Mouse (Mus musculus): ENCODE measurements around the gene Alpk1. TPM values are rescaled to one million over a fixed set of nuclear protein-coding genes. Genes with fewer than 3 reads are reported as not detected.

Alpk1 gene
- polyA plus RNA-seq, 1 experiment = 1.6 TPM

DNA sequence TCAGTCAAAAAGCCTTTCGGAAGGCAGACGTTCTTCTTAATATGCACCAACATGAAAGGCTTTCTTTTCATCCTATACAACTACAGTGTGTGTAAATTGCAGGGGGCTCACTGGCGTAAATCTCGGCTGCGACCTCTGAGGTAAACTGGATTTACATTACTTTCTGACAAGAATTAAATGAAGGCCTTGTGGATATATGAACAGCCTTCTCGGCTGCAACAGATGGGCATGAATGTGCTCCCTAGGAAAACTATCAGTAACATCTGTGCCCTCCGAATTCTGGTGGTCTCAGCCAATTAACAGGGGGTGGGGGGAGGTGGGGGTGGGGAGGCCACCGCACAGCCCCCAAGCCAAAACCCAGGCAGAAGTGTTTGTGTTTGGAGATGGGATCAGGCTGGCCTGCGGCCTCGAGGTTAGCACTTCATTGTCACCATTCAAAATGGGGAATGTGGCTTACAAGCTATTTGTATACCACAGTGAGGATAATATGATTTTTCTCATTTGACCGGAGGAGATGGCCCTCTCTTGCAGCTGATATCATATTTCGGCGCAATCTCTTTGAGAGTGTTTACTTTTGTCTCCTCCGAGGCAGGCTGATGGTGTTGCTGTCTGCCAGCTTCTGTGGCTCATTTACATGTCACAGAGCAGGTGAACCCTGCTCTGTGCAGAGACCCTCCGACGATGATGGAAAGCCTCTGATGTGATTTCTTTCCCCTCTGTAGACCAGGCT lies 34.3 kb downstream of the Alpk1 start:
- Histone ChIP-seq H3K36me3 (ENCODE audit: control insufficient read depth, insufficient read depth, low read length) (no peaks in the 10 kb centered on the region), H3K27ac (ENCODE audit: insufficient read depth, low read length) (no peak overlapping the region), H3K4me3 (ENCODE audit: extremely low read depth, insufficient read depth, insufficient read length) (no peak overlapping the region), H3K27me3 (ENCODE audit: control insufficient read depth, insufficient read depth, low read length) (no peaks in the 10 kb centered on the region), H3K4me1 (ENCODE audit: control insufficient read depth, insufficient read depth, insufficient read length) (no peaks in the 10 kb centered on the region)
- TF ChIP-seq CTCF (IDR thresholded peaks at IDR 0.05; ENCODE audit: extremely low read depth, insufficient read depth, insufficient read length, insufficient replicate concordance) = no peak
- no peak for TF ChIP-seq POLR2A (IDR thresholded peaks at IDR 0.05; ENCODE audit: low read depth, low read length)
- 82% methylated on average over 16 of the region's 16 CpGs for WGBS
- no peak for DNase-seq (ENCODE audit: low read depth in 1 of 2, low spot score in 2 of 2)

DNA sequence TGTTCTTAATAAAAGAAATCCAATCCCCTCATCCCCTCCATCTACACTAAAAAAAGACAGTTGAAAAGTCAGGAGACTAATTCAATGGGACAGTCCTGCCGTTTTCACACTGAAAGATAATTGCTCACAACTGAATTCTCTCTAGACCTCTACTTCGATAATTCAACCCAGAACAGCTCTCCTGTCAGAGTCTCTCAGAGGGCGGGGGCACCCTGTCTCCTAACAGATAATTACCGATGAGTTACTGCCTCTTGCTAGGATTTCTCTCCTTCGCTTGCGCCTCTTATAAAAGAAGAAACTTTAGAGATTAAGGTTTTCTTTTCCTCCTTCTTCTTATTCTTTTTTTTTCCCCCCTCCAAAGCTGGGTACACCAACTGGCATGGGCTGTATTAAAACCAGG lies 34.8 kb downstream of the Alpk1 start:
- TF ChIP-seq POLR2A (IDR thresholded peaks at IDR 0.05; ENCODE audit: low read depth, low read length) = no peak
- no peak for TF ChIP-seq CTCF (IDR thresholded peaks at IDR 0.05; ENCODE audit: extremely low read depth, insufficient read depth, insufficient read length, insufficient replicate concordance)
- WGBS = 80% methylated on average over 6 of the region's 6 CpGs
- Histone ChIP-seq H3K36me3 (ENCODE audit: control insufficient read depth, insufficient read depth, low read length) (no peaks in the 10 kb centered on the region), H3K27ac (ENCODE audit: insufficient read depth, low read length) (no peak overlapping the region), H3K4me3 (ENCODE audit: extremely low read depth, insufficient read depth, insufficient read length) (no peak overlapping the region), H3K27me3 (ENCODE audit: control insufficient read depth, insufficient read depth, low read length) (no peaks in the 10 kb centered on the region), H3K4me1 (ENCODE audit: control insufficient read depth, insufficient read depth, insufficient read length) (no peaks in the 10 kb centered on the region)
- no peak for DNase-seq (ENCODE audit: low read depth in 1 of 2, low spot score in 2 of 2)

DNA sequence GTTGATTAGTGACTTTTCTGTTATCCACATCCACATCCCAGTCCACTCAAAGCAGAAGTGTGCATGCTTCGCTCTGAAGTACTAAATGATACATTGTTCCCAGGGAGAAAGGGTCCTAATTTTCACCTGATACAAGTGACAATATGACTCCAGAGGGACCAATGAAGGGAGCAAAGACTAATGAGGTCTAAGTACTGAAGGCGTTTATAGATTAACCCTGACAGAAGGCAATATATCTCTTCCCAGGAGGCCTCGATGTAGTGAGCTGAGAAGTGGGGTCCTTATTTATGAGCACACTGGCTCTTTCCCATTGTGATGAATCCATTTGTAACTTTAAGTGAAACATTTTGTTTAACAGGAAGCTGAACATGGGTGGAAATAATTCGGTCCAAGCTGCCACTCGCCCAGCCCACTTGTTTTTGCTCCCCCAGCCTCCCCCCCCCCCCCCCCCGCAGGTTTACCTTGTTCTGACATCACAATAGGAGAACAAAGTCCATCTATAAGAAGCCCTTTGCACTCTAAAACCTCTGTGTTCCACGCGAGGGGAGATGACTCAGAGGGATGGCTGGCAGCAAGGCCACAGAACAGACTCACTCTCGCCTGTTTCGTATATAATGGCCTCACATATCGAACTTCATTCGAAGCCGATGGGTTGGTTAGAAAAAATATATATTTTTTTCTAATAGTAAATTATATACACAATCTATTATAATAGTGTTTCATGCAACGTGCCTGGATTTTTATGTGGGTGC lies 36.5 kb downstream of the Alpk1 start:
- H3K27ac ChIP-seq (ENCODE audit: insufficient read depth, low read length) = no peak overlapping the region
- H3K27me3 ChIP-seq (ENCODE audit: control insufficient read depth, insufficient read depth, low read length) = no peaks in the 10 kb centered on the region
- TF ChIP-seq POLR2A (IDR thresholded peaks at IDR 0.05; ENCODE audit: low read depth, low read length) = no peak
- no peak for TF ChIP-seq CTCF (IDR thresholded peaks at IDR 0.05; ENCODE audit: extremely low read depth, insufficient read depth, insufficient read length, insufficient replicate concordance)
- 90% methylated on average over 14 of the region's 14 CpGs for WGBS
- no peak for DNase-seq (ENCODE audit: low read depth in 1 of 2, low spot score in 2 of 2)
- no peak overlapping the region for H3K4me3 ChIP-seq (ENCODE audit: extremely low read depth, insufficient read depth, insufficient read length)
- no peaks in the 10 kb centered on the region for H3K4me1 ChIP-seq (ENCODE audit: control insufficient read depth, insufficient read depth, insufficient read length)
- no peaks in the 10 kb centered on the region for H3K36me3 ChIP-seq (ENCODE audit: control insufficient read depth, insufficient read depth, low read length)

DNA sequence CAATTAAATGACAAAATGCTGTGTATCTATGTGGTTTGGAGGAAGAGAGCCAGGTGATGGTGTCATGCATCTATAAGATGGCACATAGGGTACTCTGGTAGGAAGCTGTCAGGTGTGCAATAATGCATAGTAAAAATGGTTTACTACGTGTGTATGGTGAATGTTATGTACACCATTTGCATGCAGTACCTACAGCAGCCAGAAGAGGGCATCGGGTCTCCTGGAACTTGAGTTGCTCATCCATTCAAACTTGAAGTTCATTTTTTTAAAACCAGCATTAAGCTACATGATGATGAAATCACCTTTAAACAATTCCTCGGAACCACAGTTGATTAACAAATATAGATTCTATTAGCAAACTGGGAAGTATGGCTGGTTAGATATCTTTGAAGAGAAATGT lies 38.9 kb downstream of the Alpk1 start:
- no peaks in the 10 kb centered on the region for H3K27me3 ChIP-seq (ENCODE audit: control insufficient read depth, insufficient read depth, low read length)
- H3K36me3 ChIP-seq (ENCODE audit: control insufficient read depth, insufficient read depth, low read length) = no peaks in the 10 kb centered on the region
- WGBS = 96% methylated on average over 3 of the region's 3 CpGs
- no peak for DNase-seq (ENCODE audit: low read depth in 1 of 2, low spot score in 2 of 2)
- H3K4me1 ChIP-seq (ENCODE audit: control insufficient read depth, insufficient read depth, insufficient read length) = no peaks in the 10 kb centered on the region
- TF ChIP-seq POLR2A (IDR thresholded peaks at IDR 0.05; ENCODE audit: low read depth, low read length) (no peak), CTCF (IDR thresholded peaks at IDR 0.05; ENCODE audit: extremely low read depth, insufficient read depth, insufficient read length, insufficient replicate concordance) (no peak)
- H3K27ac ChIP-seq (ENCODE audit: insufficient read depth, low read length) = no peak overlapping the region
- no peak overlapping the region for H3K4me3 ChIP-seq (ENCODE audit: extremely low read depth, insufficient read depth, insufficient read length)

DNA sequence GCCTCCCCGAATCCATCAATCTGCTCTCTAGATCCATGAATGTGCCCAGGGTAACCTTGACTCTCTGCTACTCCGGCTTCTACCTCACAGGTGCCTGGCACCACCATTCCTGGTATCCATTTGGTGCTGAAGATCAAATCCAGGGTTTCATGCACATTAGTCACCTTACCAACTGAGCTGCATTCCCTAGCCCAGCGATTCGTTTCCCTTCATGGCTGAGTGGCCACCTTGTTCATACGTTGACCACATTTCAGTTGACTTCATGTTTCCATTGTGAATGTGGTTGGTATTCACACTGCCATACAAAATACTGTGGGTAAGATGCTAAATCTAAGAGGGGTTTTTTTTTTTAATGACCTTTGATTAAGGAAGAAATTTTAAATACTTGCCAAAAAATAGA lies 42.5 kb downstream of the Alpk1 start:
- no peak for DNase-seq (ENCODE audit: low read depth in 1 of 2, low spot score in 2 of 2)
- TF ChIP-seq CTCF (IDR thresholded peaks at IDR 0.05; ENCODE audit: extremely low read depth, insufficient read depth, insufficient read length, insufficient replicate concordance) (no peak), POLR2A (IDR thresholded peaks at IDR 0.05; ENCODE audit: low read depth, low read length) (no peak)
- no peaks in the 10 kb centered on the region for H3K4me1 ChIP-seq (ENCODE audit: control insufficient read depth, insufficient read depth, insufficient read length)
- H3K36me3 ChIP-seq (ENCODE audit: control insufficient read depth, insufficient read depth, low read length) = no peaks in the 10 kb centered on the region
- no peaks in the 10 kb centered on the region for H3K27me3 ChIP-seq (ENCODE audit: control insufficient read depth, insufficient read depth, low read length)
- no peak overlapping the region for H3K4me3 ChIP-seq (ENCODE audit: extremely low read depth, insufficient read depth, insufficient read length)
- no peak overlapping the region for H3K27ac ChIP-seq (ENCODE audit: insufficient read depth, low read length)
- 66% methylated on average over 5 of the region's 5 CpGs for WGBS

DNA sequence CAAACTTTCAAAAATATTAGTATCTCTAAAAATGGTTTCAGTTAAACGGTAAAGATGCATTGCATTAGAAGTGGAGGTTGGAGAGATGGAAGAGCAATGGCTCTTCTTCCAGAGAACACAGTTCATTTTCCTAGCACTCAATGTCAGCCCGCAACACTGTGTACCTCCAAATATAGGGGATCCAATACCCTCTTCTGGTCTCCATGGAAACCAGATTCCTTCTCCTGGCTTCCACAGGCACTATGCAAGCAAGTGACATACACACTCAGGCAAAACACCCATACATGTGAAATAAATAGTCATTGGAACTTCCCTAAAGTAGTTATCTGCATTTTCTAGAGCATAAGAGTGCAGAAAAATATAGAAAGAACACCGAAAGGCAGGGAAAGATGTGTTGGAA lies 44.9 kb downstream of the Alpk1 start:
- DNase-seq (ENCODE audit: low read depth in 1 of 2, low spot score in 2 of 2) = no peak
- H3K4me3 ChIP-seq (ENCODE audit: extremely low read depth, insufficient read depth, insufficient read length) = no peak overlapping the region
- no peaks in the 10 kb centered on the region for H3K4me1 ChIP-seq (ENCODE audit: control insufficient read depth, insufficient read depth, insufficient read length)
- TF ChIP-seq CTCF (IDR thresholded peaks at IDR 0.05; ENCODE audit: extremely low read depth, insufficient read depth, insufficient read length, insufficient replicate concordance) (no peak), POLR2A (IDR thresholded peaks at IDR 0.05; ENCODE audit: low read depth, low read length) (no peak)
- WGBS = 78% methylated on average over 3 of the region's 3 CpGs
- H3K36me3 ChIP-seq (ENCODE audit: control insufficient read depth, insufficient read depth, low read length) = no peaks in the 10 kb centered on the region
- H3K27ac ChIP-seq (ENCODE audit: insufficient read depth, low read length) = no peak overlapping the region
- no peaks in the 10 kb centered on the region for H3K27me3 ChIP-seq (ENCODE audit: control insufficient read depth, insufficient read depth, low read length)
